Mouse (Mus musculus) kidney, adult 2 months (tissue): ENCODE measurements around the gene Abcb6.

Source experiments
- CTCF ChIP-seq: fragments of 200-500 bp; conservative IDR thresholded peaks from 2 replicates; pipeline ENCODE4 v1.5.1; 2011; ENCODE audit warnings: low read depth, mild to moderate bottlenecking, control low read depth, low read length, moderate library complexity, mixed read lengths; ENCODE audit not compliant: insufficient read depth, insufficient read length
- POLR2A ChIP-seq: fragments of 200-500 bp; IDR thresholded peaks from one replicate; pipeline ENCODE4 v1.6.1; 2011; ENCODE audit warnings: low read depth, low read length, control low read depth

DNA sequence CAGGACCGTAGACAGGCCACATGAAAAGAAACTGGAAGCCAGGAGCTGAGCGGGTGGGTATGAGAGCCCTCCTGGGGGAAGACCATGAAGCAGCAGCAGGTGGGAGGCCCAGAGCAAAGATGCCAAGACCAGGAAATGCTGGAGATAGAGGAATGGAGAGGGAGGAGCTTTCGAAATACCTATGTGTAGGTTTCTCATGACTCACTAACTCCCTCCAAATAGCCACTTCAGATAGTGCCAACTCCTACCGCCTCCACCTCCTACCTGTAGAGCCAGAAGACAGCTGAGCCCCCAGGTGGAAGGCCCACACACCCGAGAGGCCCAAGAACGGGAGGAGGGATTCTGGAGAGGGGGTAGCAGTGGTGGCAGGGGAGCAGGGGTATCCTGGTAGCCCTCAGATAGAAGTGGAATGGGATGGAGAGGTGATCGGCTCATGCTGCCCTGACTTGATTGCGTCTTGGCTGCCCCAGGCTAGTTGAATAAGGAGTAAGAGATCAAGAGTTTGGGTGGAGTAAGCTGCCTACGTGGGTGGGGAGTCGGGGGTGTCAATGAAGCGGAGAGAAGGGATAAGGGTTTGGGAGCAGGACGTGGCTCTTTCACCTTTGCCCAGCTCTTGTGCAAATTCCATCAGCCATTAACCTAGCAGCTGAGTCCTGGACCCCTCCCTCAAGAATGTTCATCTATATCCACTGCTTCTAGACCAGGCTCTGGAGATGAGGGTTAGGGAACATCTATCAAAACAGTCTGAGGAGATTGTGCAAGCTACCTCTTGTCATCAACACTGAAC lies 46.6 kb downstream of the Abcb6 start, which contains the start of gene Slc23a3:
- TF ChIP-seq CTCF (no peak), POLR2A (no peak)
